Mouse (Mus musculus) gastrocnemius, adult 2 months (tissue): ENCODE measurements around the gene Asb16. TPM values are rescaled to one million over a fixed set of nuclear protein-coding genes. Genes with fewer than 3 reads are reported as not detected.
A peak's percentile ranks its signal among the peaks of the same experiment; 100 is the strongest.
"Not testable (repeated sequence)": the region's sequence is repeated elsewhere in the genome, so short reads cannot be mapped to it uniquely, and the experiment has no call there.

Experiments used
- DNase-seq: peaks from one replicate; pipeline ENCODE4 v3.0.0; 2022
- H3K27ac ChIP-seq: fragments of 200-600 bp; 2 replicates; pipeline ENCODE4 v1.8.1; 2022; ENCODE audit warnings: mild to moderate bottlenecking
- H3K4me3 ChIP-seq: fragments of 200-600 bp; 2 replicates; pipeline ENCODE4 v1.8.1; 2022; ENCODE audit warnings: mild to moderate bottlenecking, moderate library complexity
- CTCF ChIP-seq: fragments of 200-600 bp; IDR thresholded peaks from 2 replicates; pipeline ENCODE4 v1.8.1; 2022; ENCODE audit warnings: antibody characterized with exemption, mild to moderate bottlenecking, moderate library complexity
- intact Hi-C: fragments of 180-260 bp; cut with DNase I; formaldehyde crosslinking; loops from one replicate; pipeline ENCODE4 v1.15.1; 2025
- total RNA-seq, 2 experiments: library from RNA; stranded (reverse); gene quantifications; 2 replicates each; pipeline ENCODE4 v1.2.3; 2021

The Asb16 gene
- total RNA-seq, 2 experiments from 2014 or later, result 78.2 to 80.4 TPM

- DNase-seq, result peak; percentile 83
- no peak for TF ChIP-seq CTCF
- peak overlapping the region; percentile 89 for H3K27ac ChIP-seq
- peak overlapping the region; percentile 24; the same call in 1 of the 2 replicates for H3K4me3 ChIP-seq
- intact Hi-C loops, result no loop called here
These were observed 11.1 kb downstream of the Asb16 start for GRCm38 (mm10) chr11:102279595-102279994.

- intact Hi-C loops, DNase-seq, H3K4me3 ChIP-seq: not testable (repeated sequence)
- peak; percentile 16; the same call in 1 of the 2 replicates for TF ChIP-seq CTCF
- peak overlapping the region; percentile 89 for H3K27ac ChIP-seq
These were observed 11.7 kb downstream of the Asb16 start for GRCm38 (mm10) chr11:102280267-102280666.

- Histone ChIP-seq H3K27ac (peak overlapping the region; percentile 86), H3K4me3 (peak overlapping the region; percentile 91)
- intact Hi-C loops, result no loop called here
- DNase-seq, result no peak
- no peak for TF ChIP-seq CTCF
These were observed 15.4 kb downstream of the Asb16 start for GRCm38 (mm10) chr11:102283922-102284321.

- Histone ChIP-seq H3K27ac (peak within 1 kb of the TSS; percentile 86), H3K4me3 (peak within 1 kb of the TSS; percentile 91)
- DNase-seq, result peak; percentile 96
- intact Hi-C loops, result no loop called here
- TF ChIP-seq CTCF, result peak; percentile 29
These were observed 16.1 kb downstream of the Asb16 start, which contains the start of gene Tmub2 for GRCm38 (mm10) chr11:102284501-102285094. Gene Tmub2, plus strand, starts transcription at chr11:102284931.

GRCm38 (mm10) chr11:102285095-102285834, 16.7 kb downstream of the Asb16 start:
- H3K4me3 ChIP-seq, result peak overlapping the region; percentile 91
- TF ChIP-seq CTCF, result no peak
- DNase-seq, result no peak
- peak overlapping the region; percentile 86 for H3K27ac ChIP-seq
- intact Hi-C loops, result no loop called here

- DNase-seq, result no peak
- intact Hi-C loops, result no loop called here
- Histone ChIP-seq H3K4me3 (no peak overlapping the region), H3K27ac (no peak overlapping the region)
- no peak for TF ChIP-seq CTCF
These were observed 18.9 kb downstream of the Asb16 start for GRCm38 (mm10) chr11:102287485-102287884.

- intact Hi-C loops, result no loop called here
- DNase-seq, result no peak
- peak overlapping the region; percentile 38 for H3K27ac ChIP-seq
- no peak overlapping the region for H3K4me3 ChIP-seq
- no peak for TF ChIP-seq CTCF
These were observed 19.7 kb downstream of the Asb16 start for GRCm38 (mm10) chr11:102288027-102288804.

- DNase-seq, result peak; percentile 59
- TF ChIP-seq CTCF, result no peak
- Histone ChIP-seq H3K4me3 (no peak overlapping the region), H3K27ac (peak overlapping the region; percentile 38)
- intact Hi-C loops, result no loop called here
These were observed 20.4 kb downstream of the Asb16 start for GRCm38 (mm10) chr11:102288913-102289312.

- Histone ChIP-seq H3K27ac (no peak overlapping the region), H3K4me3 (no peak overlapping the region)
- intact Hi-C loops, result loop anchor here (10.0 kb wide), 1 partner anchor 265 kb away; the partner anchor contains the start of gene Gpatch8
- DNase-seq, result no peak
- no peak for TF ChIP-seq CTCF
These were observed 21.1 kb downstream of the Asb16 start for GRCm38 (mm10) chr11:102289511-102290100.

- no peak for DNase-seq
These were observed 21.6 kb downstream of the Asb16 start for GRCm38 (mm10) chr11:102290141-102290540.

GRCm38 (mm10) chr11:102291051-102291535, 22.6 kb downstream of the Asb16 start:
- no peak overlapping the region for H3K27ac ChIP-seq
- TF ChIP-seq CTCF, result no peak
- intact Hi-C loops, result loop anchor here (10.0 kb wide), 1 partner anchor 264 kb away; the partner anchor contains the start of gene Gpatch8
- no peak overlapping the region for H3K4me3 ChIP-seq
- no peak for DNase-seq

More at GRCm38 (mm10) chr11:102290141-102290540, 21.6 kb downstream of the Asb16 start:
- no peak overlapping the region for H3K4me3 ChIP-seq
- intact Hi-C loops, result loop anchor here (10.0 kb wide), 1 partner anchor 265 kb away; the partner anchor contains the start of gene Gpatch8
- TF ChIP-seq CTCF, result no peak
- no peak overlapping the region for H3K27ac ChIP-seq

GRCm38 (mm10) chr11:102293971-102294370, 25.4 kb downstream of the Asb16 start:
- intact Hi-C loops, result loop anchor here (10.0 kb wide), 1 partner anchor 261 kb away; the partner anchor contains the start of gene Gpatch8
- Histone ChIP-seq H3K4me3 (no peak overlapping the region), H3K27ac (no peak overlapping the region)
- no peak for TF ChIP-seq CTCF
- DNase-seq, result no peak
